Mouse (Mus musculus) olfactory bulb, adult 2 months (tissue): ENCODE measurements at regions not wholly inside any gene's neighbourhood (a gene's known extent, or its start where the extent isn't known, plus 50 kb on each side); places are given as distances from the start of the nearest gene placed in this dataset.

Experiments used
- CTCF ChIP-seq: fragments of 200-500 bp; IDR thresholded peaks from 2 replicates; pipeline ENCODE4 v1.5.1; 2012; ENCODE audit warnings: low read depth, mild to moderate bottlenecking, low read length, moderate library complexity; ENCODE audit not compliant: insufficient read depth
- POLR2A ChIP-seq: fragments of 200-500 bp; IDR thresholded peaks from 2 replicates; pipeline ENCODE4 v1.6.1; 2012; ENCODE audit warnings: mild to moderate bottlenecking, low read depth, low read length, moderate library complexity; ENCODE audit not compliant: insufficient read depth

DNA sequence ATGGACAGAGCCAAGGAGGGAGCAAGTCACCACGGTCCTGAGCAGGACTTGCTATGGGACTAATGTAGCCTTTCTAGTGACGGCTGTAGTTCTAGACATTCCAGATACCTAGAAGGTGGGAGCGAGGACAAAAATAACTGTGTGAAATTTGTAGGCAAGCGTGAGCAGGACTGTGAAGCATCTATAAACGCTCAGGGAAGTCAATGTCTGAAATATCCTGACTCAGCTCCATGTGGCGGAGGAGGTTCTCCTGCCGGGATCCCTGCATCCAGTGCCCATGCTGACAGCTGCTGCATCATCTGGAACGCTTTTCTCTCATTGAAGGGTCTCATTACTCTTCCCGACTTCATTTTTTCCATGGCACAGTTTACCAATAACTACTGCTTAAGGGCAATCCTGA lies 87.6 kb downstream of the Chst2 start:
- TF ChIP-seq CTCF = no peak
- no peak for TF ChIP-seq POLR2A
